Mouse (Mus musculus): ENCODE results near the gene Kcnc3.
A peak's percentile ranks its signal among the peaks of the same experiment; 100 is the strongest.

Kcnc3 gene

GRCm38 (mm10) chr7:44570989-44571388 lies 19.5 kb upstream of the Kcnc3 start:
- DNase-seq (ENCODE audit: low read depth, low spot score), result no peak

GRCm38 (mm10) chr7:44571811-44572210 lies 18.7 kb upstream of the Kcnc3 start:
- DNase-seq (ENCODE audit: low read depth, low spot score), result no peak

GRCm38 (mm10) chr7:44572213-44572701 lies 18.2 kb upstream of the Kcnc3 start, which contains the start of gene Napsa:
Gene Napsa (plus strand): TSS chr7:44572380.
- DNase-seq (ENCODE audit: low read depth, low spot score), result no peak

GRCm38 (mm10) chr7:44572956-44573484 lies 17.4 kb upstream of the Kcnc3 start:
- no peak for DNase-seq (ENCODE audit: low read depth, low spot score)

DNA sequence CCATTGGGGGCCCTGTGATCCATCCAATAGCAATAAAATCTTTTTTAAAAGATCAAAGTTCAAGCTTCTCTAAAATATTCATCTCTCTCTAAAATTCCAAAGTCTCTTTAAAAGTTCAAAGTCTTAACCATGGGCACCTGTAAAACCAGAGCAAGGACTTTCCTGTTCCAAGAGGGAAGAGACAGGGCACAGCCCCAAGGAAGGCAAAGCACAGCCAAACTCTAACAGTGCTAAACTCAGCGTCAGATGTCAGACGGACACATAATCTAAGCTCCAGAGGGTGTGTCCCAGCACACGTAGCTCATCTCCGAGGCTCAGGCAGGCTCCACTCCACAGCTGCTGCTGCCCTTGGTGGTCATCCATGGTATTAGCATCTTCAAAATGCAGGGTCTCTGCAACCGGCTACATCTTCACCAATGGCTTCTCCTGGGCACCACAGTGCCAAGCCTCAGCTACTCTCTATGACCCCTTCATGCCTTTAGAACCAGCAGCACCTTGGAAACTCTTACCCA lies 14.1 kb upstream of the Kcnc3 start:
- DNase-seq (ENCODE audit: low read depth, low spot score), result no peak

- DNase-seq (ENCODE audit: low read depth, low spot score), result no peak
Measured at GRCm38 (mm10) chr7:44581637-44582036, 8.8 kb upstream of the Kcnc3 start.

DNA sequence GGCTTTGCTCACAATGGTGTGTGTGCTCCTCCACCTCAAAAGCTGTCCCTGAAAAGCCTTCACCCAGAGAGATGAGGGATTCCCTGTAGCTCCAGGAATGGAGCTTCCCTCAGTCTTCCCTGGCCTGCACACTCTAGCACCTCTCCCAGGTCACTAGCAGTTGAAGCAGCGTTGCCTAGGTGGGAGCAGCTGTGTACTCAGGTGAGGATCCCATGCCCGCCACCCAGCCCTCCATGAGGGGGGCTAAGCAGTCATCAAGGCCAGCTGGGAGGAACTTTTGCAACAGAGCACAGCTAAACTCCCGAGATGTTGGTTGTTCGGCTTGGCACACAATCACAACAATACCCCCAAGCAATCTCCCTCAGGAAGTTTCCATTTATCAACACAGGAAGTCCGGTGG lies 7.8 kb upstream of the Kcnc3 start:
- no peak for DNase-seq (ENCODE audit: low read depth, low spot score)

DNA sequence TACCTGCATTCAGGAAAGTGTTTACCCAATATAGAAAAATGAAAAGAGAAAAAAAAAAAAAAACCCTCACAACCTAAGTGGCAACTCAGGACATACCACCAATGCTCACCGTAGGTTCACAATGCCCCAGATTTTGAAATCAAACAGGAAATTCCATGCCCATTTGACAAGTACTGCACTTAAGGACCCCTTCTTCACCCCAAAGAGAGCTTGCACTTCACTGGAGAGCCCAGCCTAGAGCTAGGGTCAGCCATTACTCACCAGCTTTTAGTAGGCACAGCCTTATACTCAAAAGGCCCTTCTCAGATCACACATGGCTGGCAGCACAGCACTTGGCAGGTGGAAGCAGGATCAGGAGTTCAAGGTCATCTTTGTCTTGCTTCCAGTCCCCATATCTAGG lies 7.3 kb upstream of the Kcnc3 start:
- no peak for DNase-seq (ENCODE audit: low read depth, low spot score)

DNA sequence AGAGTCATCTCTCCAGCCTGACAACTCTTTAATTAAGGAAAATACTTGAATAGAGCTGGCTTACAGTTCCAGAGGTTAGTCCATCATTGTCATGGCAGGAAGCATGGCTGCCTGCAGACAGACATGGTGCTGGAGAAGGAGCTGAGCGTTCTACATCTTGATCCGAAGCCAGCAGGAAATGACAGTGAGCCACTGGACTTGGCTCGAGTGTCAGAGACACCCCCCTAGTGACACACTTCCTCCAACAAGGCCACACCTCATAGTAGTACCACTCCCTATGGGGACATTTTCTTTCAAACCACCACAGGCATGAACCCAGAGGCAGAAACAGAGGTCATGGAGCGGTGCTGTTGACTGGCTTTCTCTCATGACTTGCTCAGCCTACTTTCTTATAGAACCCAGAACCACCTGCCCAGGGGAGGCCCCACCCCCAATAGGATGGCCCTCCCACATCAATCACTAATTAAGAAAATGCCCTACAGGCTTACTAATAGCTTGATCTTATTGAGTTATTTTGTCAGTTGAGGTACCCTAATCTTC lies 6.1 kb upstream of the Kcnc3 start:
- DNase-seq (ENCODE audit: low read depth, low spot score), result no peak

- no peak for DNase-seq (ENCODE audit: low read depth, low spot score)
Measured at GRCm38 (mm10) chr7:44584921-44585320, 5.5 kb upstream of the Kcnc3 start.

GRCm38 (mm10) chr7:44585606-44586005 lies 4.9 kb upstream of the Kcnc3 start:
- no peak for DNase-seq (ENCODE audit: low read depth, low spot score)

DNA sequence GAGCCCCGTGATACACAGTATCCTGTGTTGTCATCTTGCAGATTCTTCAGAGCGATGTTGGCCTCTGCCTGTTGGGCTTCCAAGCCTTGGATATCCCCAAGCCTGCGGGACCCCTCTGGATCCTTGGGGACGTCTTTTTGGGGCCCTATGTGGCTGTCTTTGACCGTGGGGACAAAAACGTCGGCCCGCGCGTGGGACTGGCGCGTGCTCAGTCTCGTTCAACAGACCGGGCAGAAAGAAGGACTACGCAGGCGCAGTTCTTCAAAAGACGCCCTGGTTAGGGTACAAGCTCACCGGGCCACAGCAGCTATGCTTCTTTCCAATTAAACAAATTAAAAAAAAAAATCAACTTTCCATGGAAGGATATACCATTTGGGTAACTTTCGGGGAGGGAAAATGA lies 3.9 kb upstream of the Kcnc3 start:
- DNase-seq (ENCODE audit: low read depth, low spot score), result no peak

GRCm38 (mm10) chr7:44586930-44587329 lies 3.5 kb upstream of the Kcnc3 start:
- DNase-seq (ENCODE audit: low read depth, low spot score), result peak; percentile 15

DNA sequence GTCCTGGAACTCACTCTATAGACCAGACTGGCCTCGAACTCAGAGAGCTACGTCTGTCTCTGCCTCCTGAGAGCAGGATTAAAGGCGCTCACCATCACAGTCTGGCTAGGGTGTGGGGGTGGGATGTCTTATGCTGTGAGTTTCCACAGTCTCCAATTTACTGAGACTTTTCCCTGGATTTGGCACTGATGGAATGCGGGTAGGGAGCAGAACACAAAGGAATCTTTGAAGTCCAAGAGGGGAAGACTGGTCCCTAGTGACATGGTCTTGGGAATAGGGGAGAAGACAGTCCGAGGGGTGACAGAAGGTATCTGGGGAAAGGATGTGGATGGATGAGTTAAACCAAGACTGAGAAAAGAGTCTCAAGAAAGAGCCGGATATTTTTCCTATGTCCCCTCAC lies 2.8 kb upstream of the Kcnc3 start:
- no peak for DNase-seq (ENCODE audit: low read depth, low spot score)

DNA sequence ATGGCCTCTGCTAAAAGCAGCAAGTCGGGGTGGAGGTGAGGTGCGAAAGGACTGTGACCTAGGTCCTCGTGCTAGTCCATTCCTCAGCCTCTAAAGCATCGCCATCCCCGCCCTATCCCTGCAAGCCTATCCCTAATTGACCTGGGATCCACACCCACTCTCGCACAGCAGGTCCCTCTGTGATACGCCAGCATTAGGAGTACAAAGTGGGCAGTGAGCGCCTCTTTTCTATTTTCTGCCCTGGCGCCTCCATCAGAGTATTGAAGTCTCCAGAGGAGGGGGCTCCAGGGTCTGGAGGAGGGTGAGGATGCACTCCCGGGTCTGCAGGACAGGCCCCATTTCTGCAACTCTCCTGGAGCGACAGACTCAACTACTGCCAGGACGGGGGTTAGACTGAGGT lies 2.1 kb upstream of the Kcnc3 start:
- DNase-seq (ENCODE audit: low read depth, low spot score), result no peak

DNA sequence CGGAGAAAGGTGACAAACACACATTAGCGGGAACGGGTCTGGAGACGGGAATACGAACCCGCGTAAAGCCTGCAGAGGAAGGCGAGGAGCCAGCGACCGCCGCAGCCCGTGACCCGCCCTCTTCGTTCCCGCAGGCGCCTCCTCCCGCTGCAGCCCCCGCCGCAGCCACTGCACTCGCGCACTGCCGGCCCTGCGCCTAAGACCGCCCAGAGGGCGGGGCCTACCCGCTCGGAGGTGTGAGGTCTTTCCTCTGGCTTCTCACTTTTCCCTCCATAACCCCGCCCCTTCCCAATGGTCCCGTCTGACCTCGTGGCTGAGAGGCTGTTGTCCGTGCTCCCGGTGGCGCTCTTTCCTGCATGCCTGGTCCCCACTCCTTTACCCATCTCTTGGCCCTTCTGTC lies 1.3 kb upstream of the Kcnc3 start:
- peak; percentile 68 for DNase-seq (ENCODE audit: low read depth, low spot score)

- DNase-seq (ENCODE audit: low read depth, low spot score), result no peak
Measured at GRCm38 (mm10) chr7:44589946-44590345, 518 bp upstream of the Kcnc3 start.

GRCm38 (mm10) chr7:44591348-44592116 lies 1.1 kb downstream of the Kcnc3 start:
- DNase-seq (ENCODE audit: low read depth, low spot score), result no peak

- DNase-seq (ENCODE audit: low read depth, low spot score), result no peak
Measured at GRCm38 (mm10) chr7:44593051-44593450, 2.6 kb downstream of the Kcnc3 start.

GRCm38 (mm10) chr7:44593775-44594174 lies 3.3 kb downstream of the Kcnc3 start:
- peak; percentile 34 for DNase-seq (ENCODE audit: low read depth, low spot score)

GRCm38 (mm10) chr7:44594291-44594690 lies 3.8 kb downstream of the Kcnc3 start:
- no peak for DNase-seq (ENCODE audit: low read depth, low spot score)

- DNase-seq (ENCODE audit: low read depth, low spot score), result no peak
Measured at GRCm38 (mm10) chr7:44595131-44595561, 4.7 kb downstream of the Kcnc3 start.

- DNase-seq (ENCODE audit: low read depth, low spot score), result no peak
Measured at GRCm38 (mm10) chr7:44596051-44596450, 5.6 kb downstream of the Kcnc3 start.
